In genomic region chr4:154557168-154557567, GRCm38 (mm10) we compare ENCODE assay signal across 22 mouse cellular contexts.
A peak's percentile ranks its signal among the peaks of the same experiment; 100 is the strongest.
DNase-seq lines count a peak whose midpoint lies in the region; ATAC-seq and TF ChIP-seq lines count a peak whose summit lies in the region.
"Had no signal": no experiment of that assay in that cellular context is flagged by ENCODE, and none has a peak within 500 bp of the region (broad histone marks: within the 10 kb centered on the region; RNA-seq: fewer than 3 reads in every experiment).

No protein-coding gene starts in this region.

- H3K9ac ChIP-seq in hindbrain, embryonic 12.5 days = no peak overlapping the region
- H3K9ac ChIP-seq in neural tube, embryonic 13.5 days = no peak overlapping the region
- peak overlapping the region; percentile 36 for H3K9ac ChIP-seq in forebrain, postnatal 0 days
- H3K9ac ChIP-seq: heart, embryonic 12.5 days had no signal

- no peaks in the 10 kb centered on the region for H3K36me3 ChIP-seq in hindbrain, embryonic 10.5 days
- no peaks in the 10 kb centered on the region for H3K36me3 ChIP-seq in hindbrain, embryonic 12.5 days
- no peaks in the 10 kb centered on the region for H3K36me3 ChIP-seq in neural tube, embryonic 13.5 days
- H3K36me3 ChIP-seq in forebrain, postnatal 0 days (ENCODE audit: insufficient read depth) = no peaks in the 10 kb centered on the region
- H3K36me3 ChIP-seq: heart, embryonic 12.5 days; midbrain, embryonic 15.5 days had no signal

- 89% methylated on average over 11 of the region's 11 CpGs for WGBS in hindbrain, embryonic 10.5 days
- WGBS in hindbrain, embryonic 12.5 days = 80% methylated on average over 11 of the region's 11 CpGs
- 83% methylated on average over 11 of the region's 11 CpGs for WGBS in neural tube, embryonic 13.5 days
- 49% methylated on average over 11 of the region's 11 CpGs for WGBS in forebrain, postnatal 0 days

- no peak overlapping the region for H3K4me3 ChIP-seq in hindbrain, embryonic 10.5 days
- no peak overlapping the region for H3K4me3 ChIP-seq in hindbrain, embryonic 12.5 days
- H3K4me3 ChIP-seq in neural tube, embryonic 13.5 days = no peak overlapping the region
- no peak overlapping the region for H3K4me3 ChIP-seq in forebrain, postnatal 0 days (ENCODE audit: low read depth, low read length)
- H3K4me3 ChIP-seq: heart, embryonic 12.5 days; midbrain, embryonic 15.5 days; myocyte had no signal

- H3K4me1 ChIP-seq in hindbrain, embryonic 10.5 days (replicated peaks) = peaks cover 61% of the 10 kb centered on the region
- peaks cover 41% of the 10 kb centered on the region for H3K4me1 ChIP-seq in hindbrain, embryonic 12.5 days
- peaks cover 47% of the 10 kb centered on the region for H3K4me1 ChIP-seq in neural tube, embryonic 13.5 days (replicated peaks)
- peaks cover 8% of the 10 kb centered on the region; the same call in 1 of the 2 replicates for H3K4me1 ChIP-seq in forebrain, postnatal 0 days (ENCODE audit: insufficient read depth)

- peak overlapping the region; percentile 35; the same call in 1 of the 2 replicates for H3K27ac ChIP-seq in hindbrain, embryonic 10.5 days
- H3K27ac ChIP-seq in hindbrain, embryonic 12.5 days = no peak overlapping the region
- H3K27ac ChIP-seq in neural tube, embryonic 13.5 days (replicated peaks) = no peak overlapping the region
- H3K27ac ChIP-seq in forebrain, postnatal 0 days (ENCODE audit: low read depth, low read length) = peak overlapping the region; percentile 16
- H3K27ac ChIP-seq: kidney, postnatal 0 days; midbrain, embryonic 15.5 days; stomach, postnatal 0 days had no signal

- no peak for DNase-seq in hindbrain, embryonic 10.5 days (ENCODE audit: low spot score)
- DNase-seq in neural tube, embryonic 10.5 days (ENCODE audit: extremely low spot score, low spot score) = no peak
- peak; percentile 35 for DNase-seq in forebrain, postnatal 0 days
- no peak for DNase-seq in kidney, adult 8-10 months
- DNase-seq in cerebellum, postnatal 14 days = no peak
- DNase-seq: adrenal gland, adult 2 months; cerebellum, adult 11 months; cerebellum, postnatal 10 days; gastrocnemius, postnatal 10 days; kidney, adult 18-20 months; lung, postnatal 4 days; right cerebral cortex, postnatal 14 days; thymus, adult 2 months; thymus, postnatal 4 days had no signal

- peaks cover 94% of the 10 kb centered on the region for H3K27me3 ChIP-seq in hindbrain, embryonic 10.5 days (ENCODE audit: insufficient read depth, poor library complexity, severe bottlenecking)
- H3K27me3 ChIP-seq in hindbrain, embryonic 12.5 days = peaks cover 40% of the 10 kb centered on the region
- H3K27me3 ChIP-seq in neural tube, embryonic 13.5 days = peaks cover 83% of the 10 kb centered on the region
- no peaks in the 10 kb centered on the region; the same call in 1 of the 2 replicates for H3K27me3 ChIP-seq in forebrain, postnatal 0 days (ENCODE audit: insufficient read depth, low read length)
- H3K27me3 ChIP-seq: heart, embryonic 12.5 days had no signal

- H3K9me3 ChIP-seq in hindbrain, embryonic 10.5 days = no peaks in the 10 kb centered on the region
- H3K9me3 ChIP-seq in hindbrain, embryonic 12.5 days (replicated peaks) = no peaks in the 10 kb centered on the region
- H3K9me3 ChIP-seq in neural tube, embryonic 13.5 days = no peaks in the 10 kb centered on the region
- no peaks in the 10 kb centered on the region for H3K9me3 ChIP-seq in forebrain, postnatal 0 days (ENCODE audit: low read length)
- H3K9me3 ChIP-seq: heart, embryonic 12.5 days; midbrain, embryonic 15.5 days had no signal

- no peak for TF ChIP-seq CTCF in forebrain, postnatal 0 days (IDR thresholded peaks at IDR 0.05; ENCODE audit: low read depth)

- ATAC-seq in hindbrain, embryonic 12.5 days (ENCODE audit: low FRiP score) = no peak; the same call in 1 of the 2 replicates
- ATAC-seq in neural tube, embryonic 13.5 days (ENCODE audit: low read depth) = no peak
- ATAC-seq in forebrain, postnatal 0 days = peak; percentile 18; the same call in 1 of the 2 replicates
- ATAC-seq: inflammation-experienced regulatory T-cells, adult 6 months; midbrain, embryonic 15.5 days had no signal

- no peak overlapping the region for H3K4me2 ChIP-seq in hindbrain, embryonic 12.5 days (replicated peaks)
- peak overlapping the region; percentile 34; the same call in 1 of the 2 replicates for H3K4me2 ChIP-seq in neural tube, embryonic 13.5 days
- H3K4me2 ChIP-seq in forebrain, postnatal 0 days (ENCODE audit: low read depth) = peak overlapping the region; percentile 44
- H3K4me2 ChIP-seq: heart, embryonic 12.5 days had no signal

Comparison
In these comparisons a context has a peak if more than half of its experiments do, and no peak if none do; other contexts are left out.
1. H3K27ac ChIP-seq: peak in hindbrain, embryonic 10.5 days (single experiment) and forebrain, postnatal 0 days (single experiment); none in hindbrain, embryonic 12.5 days (single experiment) and neural tube, embryonic 13.5 days (single experiment).